Mouse (Mus musculus): ENCODE measurements around the gene Chp2. TPM values are rescaled to one million over a fixed set of nuclear protein-coding genes. Genes with fewer than 3 reads are reported as not detected.
"Not testable (repeated sequence)": the region's sequence is repeated elsewhere in the genome, so short reads cannot be mapped to it uniquely, and the experiment has no call there.

Chp2 gene
- total and polyA plus RNA-seq, 3 experiments = not detected

DNA sequence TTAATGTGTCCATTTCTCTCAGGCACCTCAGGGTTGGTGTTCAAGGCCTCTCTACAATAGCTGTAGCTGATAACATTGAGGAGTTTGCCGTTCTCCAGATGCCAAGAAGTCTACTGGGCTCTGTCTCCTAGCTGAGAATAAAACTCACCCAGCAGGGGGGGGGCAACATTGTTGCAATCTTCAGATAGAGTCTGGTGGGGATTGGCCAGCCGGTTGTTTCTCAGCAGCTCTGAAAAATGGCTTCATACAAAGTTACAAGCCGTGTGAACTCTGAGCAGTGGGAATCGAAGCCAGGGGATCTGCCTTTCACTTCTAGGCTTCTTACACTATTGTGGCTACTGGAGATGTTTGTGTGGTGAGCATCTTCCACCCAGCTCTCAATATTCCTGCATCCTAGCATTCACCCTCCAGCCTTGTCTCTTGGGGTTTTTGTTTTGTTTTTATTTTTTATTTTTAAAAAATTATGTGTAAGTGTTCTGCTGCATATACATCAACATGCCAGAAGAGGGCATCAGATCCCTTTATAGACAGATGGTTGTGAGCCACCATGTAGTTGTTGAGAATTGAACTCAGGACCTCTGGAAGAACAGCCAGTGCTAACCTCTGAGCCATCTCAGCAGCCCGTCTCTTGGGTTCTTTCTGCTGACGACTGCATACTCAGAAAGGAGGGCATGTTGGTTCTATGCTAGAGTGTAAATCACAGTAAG, 21.3 kb downstream of the Chp2 start:
- no peak overlapping the region for H3K27ac ChIP-seq (ENCODE audit: control insufficient read depth, low read depth, low read length)
- peak in 1 of 3 experiments; percentile 14; a peak in 2 of 6 replicates for TF ChIP-seq CTCF (IDR thresholded peaks at IDR 0.05 in 2 of 3, conservative IDR thresholded peaks at IDR 0.05 in 1 of 3; ENCODE audit: control insufficient read depth in 1 of 3, insufficient read depth in 1 of 3, low read depth in 2 of 3, low read length in 3 of 3, poor library complexity in 1 of 3, severe bottlenecking in 1 of 3)
- no peak for TF ChIP-seq JUND (IDR thresholded peaks at IDR 0.05; ENCODE audit: low read depth, low read length)
- DNase-seq (ENCODE audit: low read depth, low spot score) = peak; percentile 4
- no peak overlapping the region for H3K9ac ChIP-seq (ENCODE audit: control insufficient read depth, low read depth, low read length, poor library complexity, severe bottlenecking)
- no peaks in the 10 kb centered on the region for H3K79me2 ChIP-seq (ENCODE audit: control insufficient read depth, insufficient read depth, low read length, poor library complexity)
- H3K4me1 ChIP-seq (ENCODE audit: control insufficient read depth in 1 of 2, insufficient read depth in 2 of 2, low read length in 2 of 2) = no peaks in the 10 kb centered on the region
- H3K27me3 ChIP-seq (ENCODE audit: control insufficient read depth in 1 of 2, insufficient read depth in 2 of 2, low read length in 2 of 2) = no peaks in the 10 kb centered on the region; a peak in 1 of 4 replicates
- no peaks in the 10 kb centered on the region for H3K9me3 ChIP-seq (replicated peaks; ENCODE audit: insufficient read depth, low read length)
- H3K36me3 ChIP-seq (ENCODE audit: control insufficient read depth in 1 of 2, insufficient read depth in 2 of 2, low read length in 2 of 2) = no peaks in the 10 kb centered on the region
- no peak overlapping the region for H3K4me3 ChIP-seq (ENCODE audit: control insufficient read depth in 1 of 2, insufficient read depth in 1 of 2, low read depth in 2 of 2, low read length in 2 of 2)

DNA sequence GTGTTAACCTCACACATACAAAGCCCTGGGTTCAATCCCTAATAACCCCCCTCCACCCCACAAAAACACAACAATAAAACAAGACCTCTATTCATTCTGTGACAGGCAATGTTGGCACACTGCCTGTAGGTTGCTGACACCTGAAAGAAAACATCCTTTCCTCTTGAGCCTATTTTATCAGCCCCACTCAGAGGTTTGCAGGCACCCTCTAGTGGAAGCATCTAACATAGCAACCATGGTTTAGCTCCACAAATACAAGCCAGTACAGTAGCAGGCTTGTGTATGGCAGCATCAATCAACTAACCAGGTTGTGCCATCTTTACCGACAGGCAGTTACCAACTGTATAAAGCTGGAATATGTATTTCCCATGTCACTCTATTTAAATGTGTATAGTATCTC, 23.0 kb downstream of the Chp2 start:
- Histone ChIP-seq H3K27ac (ENCODE audit: control insufficient read depth, low read depth, low read length) (no peak overlapping the region), H3K9ac (ENCODE audit: control insufficient read depth, low read depth, low read length, poor library complexity, severe bottlenecking) (no peak overlapping the region), H3K27me3 (ENCODE audit: control insufficient read depth in 1 of 2, insufficient read depth in 2 of 2, low read length in 2 of 2) (no peaks in the 10 kb centered on the region; a peak in 1 of 4 replicates), H3K36me3 (ENCODE audit: control insufficient read depth in 1 of 2, insufficient read depth in 2 of 2, low read length in 2 of 2) (no peaks in the 10 kb centered on the region), H3K4me3 (ENCODE audit: control insufficient read depth in 1 of 2, insufficient read depth in 1 of 2, low read depth in 2 of 2, low read length in 2 of 2) (no peak overlapping the region), H3K4me1 (ENCODE audit: control insufficient read depth in 1 of 2, insufficient read depth in 2 of 2, low read length in 2 of 2) (no peaks in the 10 kb centered on the region), H3K9me3 (replicated peaks; ENCODE audit: insufficient read depth, low read length) (no peaks in the 10 kb centered on the region), H3K79me2 (ENCODE audit: control insufficient read depth, insufficient read depth, low read length, poor library complexity) (no peaks in the 10 kb centered on the region)
- TF ChIP-seq CTCF (IDR thresholded peaks at IDR 0.05 in 2 of 3, conservative IDR thresholded peaks at IDR 0.05 in 1 of 3; ENCODE audit: control insufficient read depth in 1 of 3, insufficient read depth in 1 of 3, low read depth in 2 of 3, low read length in 3 of 3, poor library complexity in 1 of 3, severe bottlenecking in 1 of 3) = peak; percentile 46 to 76 (median 71)
- TF ChIP-seq MEF2A (IDR thresholded peaks at IDR 0.05; ENCODE audit: extremely low read depth, insufficient replicate concordance, low read depth, low read length, poor library complexity, severe bottlenecking) = no peak
- no peak for TF ChIP-seq MXI1 (IDR thresholded peaks at IDR 0.05; ENCODE audit: low read depth, low read length)
- TF ChIP-seq POLR2AphosphoS2 (IDR thresholded peaks at IDR 0.05; ENCODE audit: low read length) = no peak
- TF ChIP-seq BHLHE40 (IDR thresholded peaks at IDR 0.05; ENCODE audit: borderline replicate concordance, low read depth, low read length) = no peak
- no peak for TF ChIP-seq GATA1 (IDR thresholded peaks at IDR 0.05; ENCODE audit: low read depth, low read length)
- TF ChIP-seq RAD21 (IDR thresholded peaks at IDR 0.05; ENCODE audit: low read depth, low read length) = peak; percentile 43
- no peak for TF ChIP-seq EP300 (IDR thresholded peaks at IDR 0.05; ENCODE audit: low read depth in 1 of 2, low read length in 2 of 2)
- TF ChIP-seq POLR2A (IDR thresholded peaks at IDR 0.05; ENCODE audit: control insufficient read depth in 1 of 2, insufficient read depth in 1 of 2, low read depth in 1 of 2, low read length in 2 of 2, poor library complexity in 1 of 2) = no peak
- no peak for TF ChIP-seq MAFK (IDR thresholded peaks at IDR 0.05; ENCODE audit: borderline replicate concordance, low read depth, low read length)
- TF ChIP-seq SMC3 (IDR thresholded peaks at IDR 0.05; ENCODE audit: low read depth, low read length) = peak; percentile 55
- no peak for TF ChIP-seq KAT2A (conservative IDR thresholded peaks at IDR 0.05; ENCODE audit: low read depth, low read length)
- no peak for TF ChIP-seq ELF1 (IDR thresholded peaks at IDR 0.05; ENCODE audit: low read depth, low read length)
- no peak for TF ChIP-seq HCFC1 (IDR thresholded peaks at IDR 0.05; ENCODE audit: low read depth, low read length)
- TF ChIP-seq POLR2AphosphoS5 (IDR thresholded peaks at IDR 0.05; ENCODE audit: borderline replicate concordance, low read depth, low read length) = no peak
- no peak for TF ChIP-seq TBP (IDR thresholded peaks at IDR 0.05; ENCODE audit: low read depth, low read length)
- no peak for TF ChIP-seq CHD2 (IDR thresholded peaks at IDR 0.05; ENCODE audit: low read length)
- TF ChIP-seq USF1 (IDR thresholded peaks at IDR 0.05; ENCODE audit: low read depth, low read length) = no peak
- TF ChIP-seq GABPA (IDR thresholded peaks at IDR 0.05; ENCODE audit: low read depth, low read length) = no peak
- no peak for TF ChIP-seq USF2 (IDR thresholded peaks at IDR 0.05; ENCODE audit: borderline replicate concordance in 1 of 2, insufficient read depth in 1 of 2, low read depth in 1 of 2, low read length in 2 of 2)
- peak; percentile 48 for DNase-seq (ENCODE audit: low read depth, low spot score)

- not testable (repeated sequence) for H3K4me3 ChIP-seq (ENCODE audit: control insufficient read depth in 1 of 2, insufficient read depth in 1 of 2, low read depth in 2 of 2, low read length in 2 of 2); DNase-seq (ENCODE audit: low read depth, low spot score); H3K9ac ChIP-seq (ENCODE audit: control insufficient read depth, low read depth, low read length, poor library complexity, severe bottlenecking); H3K27me3 ChIP-seq (ENCODE audit: control insufficient read depth in 1 of 2, insufficient read depth in 2 of 2, low read length in 2 of 2); H3K36me3 ChIP-seq (ENCODE audit: control insufficient read depth in 1 of 2, insufficient read depth in 2 of 2, low read length in 2 of 2); H3K79me2 ChIP-seq (ENCODE audit: control insufficient read depth, insufficient read depth, low read length, poor library complexity); H3K4me1 ChIP-seq (ENCODE audit: control insufficient read depth in 1 of 2, insufficient read depth in 2 of 2, low read length in 2 of 2); H3K27ac ChIP-seq (ENCODE audit: control insufficient read depth, low read depth, low read length); H3K9me3 ChIP-seq (replicated peaks; ENCODE audit: insufficient read depth, low read length)
Measured at GRCm38 (mm10) chr7:122242744-122243143, 23.4 kb downstream of the Chp2 start.
